Mouse (Mus musculus): ENCODE measurements around the gene Ebf1. TPM values are rescaled to one million over a fixed set of nuclear protein-coding genes. Genes with fewer than 3 reads are reported as not detected.

Gene Ebf1
- polyA plus RNA-seq, 1 experiment from 2014 or later = 21.3 TPM

DNA sequence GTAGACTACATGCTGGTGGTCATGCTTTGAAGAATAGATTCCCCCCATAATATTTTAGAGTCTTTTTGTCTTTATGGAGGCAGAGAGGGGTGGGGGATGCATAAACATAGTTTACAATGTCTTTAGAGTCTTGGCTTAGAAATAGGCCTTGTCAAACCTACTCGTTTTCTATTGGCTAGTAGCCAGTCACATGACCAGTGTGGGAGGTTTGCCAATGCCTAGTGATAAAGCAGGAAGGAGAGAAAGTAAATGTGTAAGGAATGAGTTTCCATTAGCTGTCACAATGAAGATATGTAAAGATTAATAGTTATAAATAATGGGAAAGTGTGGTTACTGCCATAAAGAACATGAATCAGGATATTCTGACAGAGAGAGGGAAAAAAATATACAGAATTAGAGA, 256.8 kb downstream of the Ebf1 start:
- 86% methylated on average over 1 of the region's 1 CpGs for WGBS
- Histone ChIP-seq H3K27ac (ENCODE audit: low read depth, low read length) (no peak overlapping the region), H3K36me3 (ENCODE audit: control insufficient read depth, insufficient read depth, low read length) (no peaks in the 10 kb centered on the region), H3K27me3 (ENCODE audit: control insufficient read depth, insufficient read depth, low read length) (no peaks in the 10 kb centered on the region), H3K9ac (ENCODE audit: low read length) (no peak overlapping the region), H3K9me3 (ENCODE audit: control insufficient read depth, low read length) (no peaks in the 10 kb centered on the region), H3K4me3 (ENCODE audit: low read depth, low read length) (no peak overlapping the region), H3K4me1 (replicated peaks; ENCODE audit: control insufficient read depth, insufficient read depth, low read length) (no peaks in the 10 kb centered on the region), H3K4me2 (ENCODE audit: low read depth, low read length, severe bottlenecking) (no peak overlapping the region)
- DNase-seq (ENCODE audit: low spot score) = no peak
- no peak for ATAC-seq (replicated peaks; ENCODE audit: low FRiP score)

DNA sequence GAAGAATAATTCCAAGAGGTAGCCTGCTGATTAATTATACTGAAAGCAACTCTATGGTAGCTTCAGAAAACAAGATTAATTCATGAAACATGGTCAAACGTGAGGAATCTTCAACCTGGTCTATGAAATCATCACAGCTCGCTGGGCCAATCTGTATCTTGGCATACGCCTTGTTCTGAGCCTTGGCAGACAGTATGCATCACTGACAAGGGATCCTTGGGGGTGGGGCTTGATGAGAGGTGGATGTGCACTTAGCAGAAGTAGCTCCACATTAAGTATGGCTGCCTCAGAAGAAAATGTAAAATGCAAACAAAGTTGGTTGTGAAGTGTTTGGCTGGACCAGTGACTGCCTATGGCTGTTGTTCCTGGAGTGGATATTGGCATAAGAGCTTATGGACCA, 258.1 kb downstream of the Ebf1 start:
- no peaks in the 10 kb centered on the region for H3K4me1 ChIP-seq (replicated peaks; ENCODE audit: control insufficient read depth, insufficient read depth, low read length)
- H3K4me2 ChIP-seq (ENCODE audit: low read depth, low read length, severe bottlenecking) = no peak overlapping the region
- DNase-seq (ENCODE audit: low spot score) (no peak), ATAC-seq (replicated peaks; ENCODE audit: low FRiP score) (no peak)
- H3K4me3 ChIP-seq (ENCODE audit: low read depth, low read length) = no peak overlapping the region
- no peaks in the 10 kb centered on the region for H3K27me3 ChIP-seq (ENCODE audit: control insufficient read depth, insufficient read depth, low read length)
- WGBS = 75% methylated on average over 3 of the region's 3 CpGs
- H3K27ac ChIP-seq (ENCODE audit: low read depth, low read length) = no peak overlapping the region
- no peaks in the 10 kb centered on the region for H3K36me3 ChIP-seq (ENCODE audit: control insufficient read depth, insufficient read depth, low read length)
- H3K9me3 ChIP-seq (ENCODE audit: control insufficient read depth, low read length) = no peaks in the 10 kb centered on the region
- no peak overlapping the region for H3K9ac ChIP-seq (ENCODE audit: low read length)

DNA sequence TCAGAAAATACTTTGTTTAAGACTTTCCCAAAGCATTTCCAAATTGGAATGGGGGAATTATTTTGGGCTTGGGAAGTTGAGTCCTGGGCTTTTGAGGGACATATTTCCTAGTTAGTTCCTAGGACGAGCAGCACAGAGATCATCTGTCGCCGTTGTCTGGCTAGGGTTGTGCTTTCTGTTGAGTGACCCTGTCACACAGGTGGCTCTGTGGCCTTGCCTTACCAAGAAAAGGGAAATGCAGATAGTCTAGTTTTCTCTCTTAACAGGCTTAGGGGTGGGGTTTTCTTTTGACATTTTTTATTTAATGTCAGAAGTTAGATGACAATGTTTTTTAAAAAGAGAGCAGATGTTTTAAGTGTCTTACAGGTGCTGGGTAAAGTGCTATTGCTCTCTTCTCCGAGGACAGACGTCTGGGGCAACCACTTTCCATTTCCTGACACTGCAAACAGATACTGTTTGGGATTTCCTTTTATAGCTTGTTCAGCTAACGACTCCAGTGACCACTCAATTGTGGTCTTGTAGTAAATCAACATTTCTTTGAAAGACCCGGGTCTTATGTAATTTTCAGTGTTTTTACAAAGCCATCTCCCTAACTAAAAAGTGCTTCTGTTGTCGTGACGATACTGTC, 264.1 kb downstream of the Ebf1 start:
- Histone ChIP-seq H3K4me2 (ENCODE audit: low read depth, low read length, severe bottlenecking) (no peak overlapping the region), H3K4me1 (replicated peaks; ENCODE audit: control insufficient read depth, insufficient read depth, low read length) (peaks cover 3% of the 10 kb centered on the region; the same call in 1 of the 2 replicates), H3K4me3 (ENCODE audit: low read depth, low read length) (no peak overlapping the region), H3K27ac (ENCODE audit: low read depth, low read length) (no peak overlapping the region), H3K9me3 (ENCODE audit: control insufficient read depth, low read length) (no peaks in the 10 kb centered on the region), H3K27me3 (ENCODE audit: control insufficient read depth, insufficient read depth, low read length) (no peaks in the 10 kb centered on the region), H3K9ac (ENCODE audit: low read length) (no peak overlapping the region), H3K36me3 (ENCODE audit: control insufficient read depth, insufficient read depth, low read length) (no peaks in the 10 kb centered on the region)
- 74% methylated on average over 9 of the region's 9 CpGs for WGBS
- DNase-seq (ENCODE audit: low spot score) = no peak
- no peak for ATAC-seq (replicated peaks; ENCODE audit: low FRiP score)

DNA sequence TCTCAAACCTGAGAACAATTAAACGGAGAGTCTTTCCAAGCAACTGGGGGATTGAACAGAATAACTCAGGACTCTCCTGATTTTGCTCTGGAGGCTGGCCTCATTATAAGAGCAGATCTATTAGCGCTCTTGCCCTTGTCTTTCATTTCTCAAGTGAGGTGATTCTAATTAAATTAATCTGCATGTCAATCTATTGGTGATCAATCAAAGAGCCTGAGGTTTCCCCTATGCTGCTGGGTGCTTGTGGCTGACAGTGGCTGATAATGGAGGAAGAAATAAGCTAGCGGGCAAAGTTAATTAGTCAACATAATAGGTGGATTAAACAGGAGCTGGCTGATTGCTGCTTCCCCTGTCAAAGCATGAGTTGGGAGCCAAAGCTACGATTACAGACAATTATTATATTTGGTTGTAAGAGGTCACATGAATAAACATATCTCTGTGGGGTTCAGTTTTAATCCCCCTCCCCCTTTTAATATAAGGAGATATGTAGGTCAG, 265.4 kb downstream of the Ebf1 start:
- ATAC-seq (replicated peaks; ENCODE audit: low FRiP score) (no peak), DNase-seq (ENCODE audit: low spot score) (no peak)
- no peak overlapping the region for H3K27ac ChIP-seq (ENCODE audit: low read depth, low read length)
- no peaks in the 10 kb centered on the region for H3K27me3 ChIP-seq (ENCODE audit: control insufficient read depth, insufficient read depth, low read length)
- H3K9me3 ChIP-seq (ENCODE audit: control insufficient read depth, low read length) = no peaks in the 10 kb centered on the region
- WGBS = 25% methylated on average over 4 of the region's 4 CpGs
- no peak overlapping the region for H3K9ac ChIP-seq (ENCODE audit: low read length)
- peaks cover 3% of the 10 kb centered on the region; the same call in 1 of the 2 replicates for H3K4me1 ChIP-seq (replicated peaks; ENCODE audit: control insufficient read depth, insufficient read depth, low read length)
- no peaks in the 10 kb centered on the region for H3K36me3 ChIP-seq (ENCODE audit: control insufficient read depth, insufficient read depth, low read length)
- no peak overlapping the region for H3K4me2 ChIP-seq (ENCODE audit: low read depth, low read length, severe bottlenecking)
- no peak overlapping the region for H3K4me3 ChIP-seq (ENCODE audit: low read depth, low read length)

GRCm38 (mm10) chr11:44884337-44884736, 267.2 kb downstream of the Ebf1 start:
- H3K27ac ChIP-seq (ENCODE audit: low read depth, low read length) = no peak overlapping the region
- no peaks in the 10 kb centered on the region for H3K27me3 ChIP-seq (ENCODE audit: control insufficient read depth, insufficient read depth, low read length)
- no peak overlapping the region for H3K4me2 ChIP-seq (ENCODE audit: low read depth, low read length, severe bottlenecking)
- H3K9me3 ChIP-seq (ENCODE audit: control insufficient read depth, low read length) = no peaks in the 10 kb centered on the region
- no peak overlapping the region for H3K4me3 ChIP-seq (ENCODE audit: low read depth, low read length)
- H3K9ac ChIP-seq (ENCODE audit: low read length) = no peak overlapping the region
- peaks cover 3% of the 10 kb centered on the region; the same call in 1 of the 2 replicates for H3K4me1 ChIP-seq (replicated peaks; ENCODE audit: control insufficient read depth, insufficient read depth, low read length)
- ATAC-seq (replicated peaks; ENCODE audit: low FRiP score) (no peak), DNase-seq (ENCODE audit: low spot score) (no peak)
- no peaks in the 10 kb centered on the region for H3K36me3 ChIP-seq (ENCODE audit: control insufficient read depth, insufficient read depth, low read length)
- WGBS = 80% methylated on average over 3 of the region's 3 CpGs

DNA sequence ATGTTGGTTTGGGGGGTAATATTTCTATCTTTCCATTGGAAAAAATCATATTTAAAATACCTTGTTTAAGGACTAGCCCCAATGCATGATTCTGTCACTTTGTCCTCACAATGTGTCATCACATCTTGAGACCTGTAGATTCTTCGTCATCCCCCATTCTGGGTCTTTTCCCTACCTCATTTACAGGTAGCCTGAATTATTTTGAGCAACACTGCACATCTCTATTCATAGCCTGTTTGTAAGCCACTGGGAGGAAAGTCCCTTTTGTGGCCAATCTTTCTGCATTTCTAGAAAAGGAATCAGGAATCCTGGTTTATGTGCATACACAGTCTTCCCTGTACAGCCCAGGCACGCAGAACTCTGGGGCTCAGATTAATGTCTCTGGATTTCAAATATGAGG, 269.8 kb downstream of the Ebf1 start:
- no peaks in the 10 kb centered on the region for H3K36me3 ChIP-seq (ENCODE audit: control insufficient read depth, insufficient read depth, low read length)
- no peaks in the 10 kb centered on the region for H3K9me3 ChIP-seq (ENCODE audit: control insufficient read depth, low read length)
- peaks cover 3% of the 10 kb centered on the region; the same call in 1 of the 2 replicates for H3K4me1 ChIP-seq (replicated peaks; ENCODE audit: control insufficient read depth, insufficient read depth, low read length)
- 93% methylated on average over 2 of the region's 2 CpGs for WGBS
- ATAC-seq (replicated peaks; ENCODE audit: low FRiP score) (no peak), DNase-seq (ENCODE audit: low spot score) (no peak)
- no peak overlapping the region for H3K9ac ChIP-seq (ENCODE audit: low read length)
- no peak overlapping the region for H3K4me3 ChIP-seq (ENCODE audit: low read depth, low read length)
- no peak overlapping the region for H3K4me2 ChIP-seq (ENCODE audit: low read depth, low read length, severe bottlenecking)
- H3K27me3 ChIP-seq (ENCODE audit: control insufficient read depth, insufficient read depth, low read length) = no peaks in the 10 kb centered on the region
- H3K27ac ChIP-seq (ENCODE audit: low read depth, low read length) = no peak overlapping the region

DNA sequence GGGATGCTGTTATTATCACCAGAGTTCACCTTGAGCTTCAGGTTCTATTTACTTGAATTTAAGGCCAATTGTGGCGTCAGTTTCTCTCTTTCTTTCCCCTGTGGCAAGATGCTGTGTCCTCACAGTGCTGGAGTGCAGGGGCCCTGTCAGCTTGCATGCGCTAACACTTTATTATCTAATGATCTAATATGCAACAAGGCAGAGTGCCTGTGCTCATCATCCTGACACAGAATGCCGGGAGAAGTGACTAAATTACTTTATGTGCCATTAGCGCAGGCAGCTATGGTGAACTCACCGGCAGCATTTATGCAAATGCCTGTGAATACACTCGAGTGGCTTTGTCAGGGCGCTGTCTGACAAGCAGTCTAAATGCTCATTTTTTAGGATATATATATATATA, 270.6 kb downstream of the Ebf1 start:
- H3K9me3 ChIP-seq (ENCODE audit: control insufficient read depth, low read length) = no peaks in the 10 kb centered on the region
- no peaks in the 10 kb centered on the region for H3K36me3 ChIP-seq (ENCODE audit: control insufficient read depth, insufficient read depth, low read length)
- no peak overlapping the region for H3K27ac ChIP-seq (ENCODE audit: low read depth, low read length)
- no peak overlapping the region for H3K4me2 ChIP-seq (ENCODE audit: low read depth, low read length, severe bottlenecking)
- H3K4me3 ChIP-seq (ENCODE audit: low read depth, low read length) = no peak overlapping the region
- no peak overlapping the region for H3K9ac ChIP-seq (ENCODE audit: low read length)
- no peaks in the 10 kb centered on the region; the same call in 1 of the 2 replicates for H3K4me1 ChIP-seq (replicated peaks; ENCODE audit: control insufficient read depth, insufficient read depth, low read length)
- 84% methylated on average over 7 of the region's 7 CpGs for WGBS
- H3K27me3 ChIP-seq (ENCODE audit: control insufficient read depth, insufficient read depth, low read length) = no peaks in the 10 kb centered on the region
- no peak for ATAC-seq (replicated peaks; ENCODE audit: low FRiP score)
- DNase-seq (ENCODE audit: low spot score) = no peak

GRCm38 (mm10) chr11:44888390-44888789, 271.3 kb downstream of the Ebf1 start:
- Histone ChIP-seq H3K4me1 (replicated peaks; ENCODE audit: control insufficient read depth, insufficient read depth, low read length) (no peaks in the 10 kb centered on the region), H3K36me3 (ENCODE audit: control insufficient read depth, insufficient read depth, low read length) (no peaks in the 10 kb centered on the region), H3K27me3 (ENCODE audit: control insufficient read depth, insufficient read depth, low read length) (no peaks in the 10 kb centered on the region), H3K27ac (ENCODE audit: low read depth, low read length) (no peak overlapping the region), H3K4me2 (ENCODE audit: low read depth, low read length, severe bottlenecking) (no peak overlapping the region), H3K9me3 (ENCODE audit: control insufficient read depth, low read length) (no peaks in the 10 kb centered on the region), H3K4me3 (ENCODE audit: low read depth, low read length) (no peak overlapping the region), H3K9ac (ENCODE audit: low read length) (no peak overlapping the region)
- 90% methylated on average over 4 of the region's 4 CpGs for WGBS
- DNase-seq (ENCODE audit: low spot score) (no peak), ATAC-seq (replicated peaks; ENCODE audit: low FRiP score) (no peak)

Measured in forebrain, embryonic 11.5 days (tissue).